Mouse (Mus musculus) midbrain, embryonic 11.5 days (tissue): ENCODE results near the gene Wdr63. TPM values are rescaled to one million over a fixed set of nuclear protein-coding genes. Genes with fewer than 3 reads are reported as not detected.
"Not testable (repeated sequence)": the region's sequence is repeated elsewhere in the genome, so short reads cannot be mapped to it uniquely, and the experiment has no call there.

Experiments
- ATAC-seq: fragments of 200-750 bp; cut with Nextera tagmentation; 2 replicates; pipeline ENCODE4 v1.8.0; 2017; ENCODE audit warnings: moderate TSS enrichment, moderate library complexity; ENCODE audit not compliant: low FRiP score
- DNase-seq: peaks from one replicate; pipeline ENCODE4 v3.0.0; 2015; ENCODE audit warnings: low spot score; ENCODE audit errors: missing footprints
- H3K27ac ChIP-seq: fragments of 300-500 bp; sonication (generic); 2 replicates; pipeline ENCODE4 v1.5.1; 2014; ENCODE audit warnings: low read depth, low read length
- H3K27me3 ChIP-seq: fragments of 300-500 bp; sonication (generic); 2 replicates; pipeline ENCODE4 v1.6.1; 2014; ENCODE audit warnings: mild to moderate bottlenecking, low read length, moderate library complexity, mixed read lengths; ENCODE audit not compliant: control insufficient read depth, insufficient read depth
- H3K36me3 ChIP-seq: fragments of 300-500 bp; sonication (generic); 2 replicates; pipeline ENCODE4 v1.6.1; 2014; ENCODE audit warnings: mild to moderate bottlenecking, low read length, moderate library complexity, mixed read lengths; ENCODE audit not compliant: control insufficient read depth, insufficient read depth
- H3K4me1 ChIP-seq: fragments of 300-500 bp; sonication (generic); 2 replicates; pipeline ENCODE4 v1.6.1; 2014; ENCODE audit warnings: low read length; ENCODE audit not compliant: control insufficient read depth, insufficient read depth
- H3K4me2 ChIP-seq: fragments of 300-500 bp; sonication (generic); 2 replicates; pipeline ENCODE4 v1.6.1; 2014; ENCODE audit warnings: mild to moderate bottlenecking, moderate library complexity
- H3K4me3 ChIP-seq: fragments of 300-500 bp; sonication (generic); 2 replicates; pipeline ENCODE4 v1.5.1; 2014; ENCODE audit warnings: low read depth, low read length
- H3K9ac ChIP-seq: fragments of 300-500 bp; sonication (generic); 2 replicates; pipeline ENCODE4 v1.6.1; 2014; ENCODE audit warnings: low read length
- H3K9me3 ChIP-seq: fragments of 300-500 bp; sonication (generic); 2 replicates; pipeline ENCODE4 v1.6.1; 2016; ENCODE audit warnings: low read length; ENCODE audit not compliant: control insufficient read depth
- WGBS: fragments of 180-500 bp; shearing (Covaris S2); extraction: QIAGEN DNeasy Blood & Tissue Kit; methylation state at CpG from one replicate; pipeline ENCODE4 v1.1.7; 2014; 5-methylcytosine and 5-hydroxymethylcytosine counted together
- polyA plus RNA-seq: library from polyadenylated mRNA; unstranded; fragments of >200 nt; fragmentation: Nextera tagmentation; extraction: Ambion mirVana; gene quantifications from 2 replicates; pipeline ENCODE4 v1.2.1, GENCODE M21; 2014

Gene Wdr63
- polyA plus RNA-seq, 1 experiment from 2014 or later, result not detected

DNA sequence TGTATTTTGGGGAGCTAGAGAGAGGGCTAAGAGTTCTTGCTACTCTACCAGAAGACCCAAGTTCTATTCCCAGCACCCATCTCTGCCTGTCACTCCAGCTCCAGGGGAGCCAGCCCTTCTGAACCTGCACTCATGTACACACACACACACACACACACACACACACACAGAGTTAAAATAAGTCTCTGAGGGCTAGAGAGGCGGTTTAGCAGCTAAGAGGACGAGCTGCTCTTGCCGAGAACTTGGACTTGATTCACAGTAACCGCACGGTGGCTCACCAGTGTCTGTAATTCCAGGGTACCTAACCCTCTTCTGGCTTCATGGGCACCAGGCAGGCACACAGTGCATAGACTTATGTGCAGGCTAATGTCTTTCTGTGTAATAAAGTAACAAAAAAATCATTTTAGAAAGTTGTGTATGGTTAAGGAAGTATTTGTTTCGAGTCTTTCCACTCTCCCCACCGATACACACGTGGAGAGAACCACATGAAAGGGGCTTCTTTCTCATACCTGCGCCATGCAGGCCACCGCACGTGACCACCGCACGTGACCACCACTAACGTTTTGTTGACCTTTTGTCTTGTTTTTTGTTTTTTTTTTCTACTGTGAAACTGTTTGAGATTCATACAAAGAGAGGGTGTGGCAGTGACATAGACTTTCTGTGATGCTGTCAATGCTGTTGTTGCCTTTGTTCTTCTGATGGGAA is 103.4 kb downstream of the Wdr63 start:
- ATAC-seq, result no peak

DNA sequence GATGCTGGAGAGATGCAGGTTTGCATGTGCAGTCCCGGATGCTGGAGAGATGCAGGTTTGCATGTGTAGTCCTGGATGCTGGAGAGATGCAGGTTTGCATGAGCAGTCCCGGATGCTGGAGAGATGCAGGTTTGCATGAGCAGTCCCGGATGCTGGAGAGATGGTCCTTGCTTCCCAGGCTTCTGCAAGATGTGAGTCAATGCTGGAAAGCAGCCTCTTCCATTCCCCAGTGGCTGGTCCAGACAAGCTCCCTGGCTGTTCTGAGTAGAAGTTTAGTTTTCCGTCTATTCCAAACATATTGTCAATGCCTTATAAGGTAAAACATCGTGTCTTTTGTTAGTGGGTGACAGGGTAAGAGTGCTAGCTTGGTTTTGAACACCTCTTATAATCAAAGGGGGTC is 111.4 kb downstream of the Wdr63 start:
- not testable (repeated sequence) for H3K4me3 ChIP-seq, H3K4me2 ChIP-seq, H3K36me3 ChIP-seq, H3K27ac ChIP-seq, ATAC-seq, H3K27me3 ChIP-seq, H3K9me3 ChIP-seq, DNase-seq, H3K9ac ChIP-seq, H3K4me1 ChIP-seq
- WGBS, result 82% methylated on average over 4 of the region's 5 CpGs

More for the DNA sequence above, 103.4 kb downstream of the Wdr63 start:
- DNase-seq, result no peak
- no peaks in the 10 kb centered on the region for H3K27me3 ChIP-seq
- no peak overlapping the region for H3K4me3 ChIP-seq
- H3K9me3 ChIP-seq, result no peaks in the 10 kb centered on the region
- no peak overlapping the region for H3K27ac ChIP-seq
- H3K4me2 ChIP-seq, result no peak overlapping the region
- H3K36me3 ChIP-seq, result no peaks in the 10 kb centered on the region; the same call in 1 of the 2 replicates
- 92% methylated on average over 14 of the region's 14 CpGs for WGBS
- no peak overlapping the region for H3K9ac ChIP-seq
- H3K4me1 ChIP-seq, result no peaks in the 10 kb centered on the region

GRCm38 (mm10) chr3:145995489-145995888 is 112.4 kb downstream of the Wdr63 start:
- Histone ChIP-seq H3K36me3 (0 out of 2 replicates have a peak, but pooled peaks cover 4% of the 10 kb centered on the region), H3K4me2 (no peak overlapping the region), H3K4me3 (no peak overlapping the region), H3K9ac (no peak overlapping the region), H3K27me3 (no peaks in the 10 kb centered on the region), H3K27ac (no peak overlapping the region), H3K4me1 (no peaks in the 10 kb centered on the region), H3K9me3 (no peaks in the 10 kb centered on the region)
- no peak for ATAC-seq
- WGBS, result 95% methylated on average over 5 of the region's 5 CpGs
- DNase-seq, result no peak

DNA sequence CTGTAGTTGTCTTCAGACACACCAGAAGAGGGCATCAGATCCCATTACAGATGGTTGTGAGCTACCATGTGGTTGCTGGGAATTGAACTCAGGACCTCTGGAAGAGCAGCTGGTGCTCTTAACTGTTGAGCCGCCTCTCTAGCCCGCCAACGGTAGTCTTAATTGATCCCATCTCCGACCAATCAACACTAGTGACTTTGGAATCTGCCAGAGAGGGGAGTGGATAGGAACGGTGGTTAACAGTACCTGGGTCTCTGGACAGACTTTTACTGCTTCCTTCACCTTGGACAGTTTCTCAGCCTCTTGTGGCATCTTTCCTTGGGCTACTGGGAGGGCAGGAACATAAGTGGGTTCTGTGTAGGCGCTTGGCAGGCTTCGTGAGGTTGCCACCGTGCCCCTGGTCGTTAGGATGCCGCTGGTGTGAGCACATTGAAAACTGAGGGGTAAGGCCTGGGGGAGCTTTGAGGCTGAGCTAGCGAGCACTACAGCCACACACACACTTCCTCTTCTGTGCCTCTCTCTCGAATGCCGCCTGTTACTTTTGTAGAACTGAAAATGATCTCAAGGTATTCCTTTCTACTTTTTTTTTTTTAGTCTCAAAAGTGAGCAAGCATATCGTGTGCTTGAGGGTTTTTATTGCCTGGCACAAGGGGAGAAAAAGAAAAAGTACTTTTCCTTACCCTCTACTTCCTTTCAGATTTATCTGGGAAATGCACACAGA is 114.3 kb downstream of the Wdr63 start:
- H3K9me3 ChIP-seq, result no peaks in the 10 kb centered on the region
- no peak for ATAC-seq
- no peak overlapping the region for H3K4me2 ChIP-seq
- no peak overlapping the region for H3K4me3 ChIP-seq
- H3K27me3 ChIP-seq, result peaks cover 8% of the 10 kb centered on the region
- DNase-seq, result no peak
- no peak overlapping the region for H3K27ac ChIP-seq
- no peak overlapping the region for H3K9ac ChIP-seq
- 0 out of 2 replicates have a peak, but pooled peaks cover under 1% of the 10 kb centered on the region for H3K36me3 ChIP-seq
- H3K4me1 ChIP-seq, result peaks cover 7% of the 10 kb centered on the region
- 88% methylated on average over 14 of the region's 14 CpGs for WGBS

DNA sequence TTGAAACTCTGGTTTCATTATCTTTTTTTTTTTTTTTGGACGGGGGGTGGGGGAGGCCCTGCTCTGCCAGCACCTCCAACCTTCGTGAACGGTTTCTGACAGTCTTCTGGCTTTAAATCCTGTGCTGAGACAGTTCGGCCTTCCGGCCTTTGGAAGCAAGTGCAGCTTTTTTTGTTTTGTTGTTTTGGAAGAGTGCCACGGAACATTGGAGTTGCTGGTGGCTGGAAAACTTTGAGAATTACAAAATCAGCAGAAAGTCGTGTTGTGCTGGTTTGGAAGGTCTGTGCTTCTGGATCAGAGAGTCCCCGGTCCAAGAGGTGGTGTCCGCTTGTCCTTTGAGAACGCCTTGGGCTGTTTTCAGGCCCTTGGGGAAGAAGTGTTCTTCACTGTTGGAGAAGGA is 115.1 kb downstream of the Wdr63 start:
- no peak overlapping the region for H3K4me2 ChIP-seq
- no peaks in the 10 kb centered on the region for H3K9me3 ChIP-seq
- H3K9ac ChIP-seq, result no peak overlapping the region
- H3K27me3 ChIP-seq, result peaks cover 15% of the 10 kb centered on the region
- peaks cover 11% of the 10 kb centered on the region for H3K4me1 ChIP-seq
- DNase-seq (no peak), ATAC-seq (no peak)
- no peak overlapping the region for H3K27ac ChIP-seq
- H3K36me3 ChIP-seq, result no peaks in the 10 kb centered on the region
- no peak overlapping the region for H3K4me3 ChIP-seq
- 92% methylated on average over 10 of the region's 10 CpGs for WGBS

GRCm38 (mm10) chr3:145991976-145992730 is 115.8 kb downstream of the Wdr63 start:
- Histone ChIP-seq H3K27me3 (peaks cover 20% of the 10 kb centered on the region), H3K4me1 (peaks cover 11% of the 10 kb centered on the region), H3K4me3 (no peak overlapping the region), H3K4me2 (no peak overlapping the region), H3K9me3 (no peaks in the 10 kb centered on the region), H3K27ac (no peak overlapping the region), H3K36me3 (no peaks in the 10 kb centered on the region), H3K9ac (no peak overlapping the region)
- WGBS, result 83% methylated on average over 10 of the region's 10 CpGs
- DNase-seq (no peak), ATAC-seq (no peak)

GRCm38 (mm10) chr3:145991130-145991529 is 116.8 kb downstream of the Wdr63 start:
- Histone ChIP-seq H3K27me3 (peaks cover 28% of the 10 kb centered on the region), H3K9me3 (no peaks in the 10 kb centered on the region), H3K4me1 (peaks cover 11% of the 10 kb centered on the region), H3K36me3 (no peaks in the 10 kb centered on the region), H3K4me2 (no peak overlapping the region), H3K27ac (no peak overlapping the region), H3K4me3 (no peak overlapping the region), H3K9ac (no peak overlapping the region)
- no peak for ATAC-seq
- 88% methylated on average over 13 of the region's 13 CpGs for WGBS
- no peak for DNase-seq
